Mouse (Mus musculus) lung, postnatal 14 days (tissue): ENCODE results near the gene Catsperd.
"Not testable (repeated sequence)": the region's sequence is repeated elsewhere in the genome, so short reads cannot be mapped to it uniquely, and the experiment has no call there.

Source experiments
- DNase-seq: peaks from one replicate; pipeline ENCODE4 v3.0.0; 2021

Catsperd gene

DNA sequence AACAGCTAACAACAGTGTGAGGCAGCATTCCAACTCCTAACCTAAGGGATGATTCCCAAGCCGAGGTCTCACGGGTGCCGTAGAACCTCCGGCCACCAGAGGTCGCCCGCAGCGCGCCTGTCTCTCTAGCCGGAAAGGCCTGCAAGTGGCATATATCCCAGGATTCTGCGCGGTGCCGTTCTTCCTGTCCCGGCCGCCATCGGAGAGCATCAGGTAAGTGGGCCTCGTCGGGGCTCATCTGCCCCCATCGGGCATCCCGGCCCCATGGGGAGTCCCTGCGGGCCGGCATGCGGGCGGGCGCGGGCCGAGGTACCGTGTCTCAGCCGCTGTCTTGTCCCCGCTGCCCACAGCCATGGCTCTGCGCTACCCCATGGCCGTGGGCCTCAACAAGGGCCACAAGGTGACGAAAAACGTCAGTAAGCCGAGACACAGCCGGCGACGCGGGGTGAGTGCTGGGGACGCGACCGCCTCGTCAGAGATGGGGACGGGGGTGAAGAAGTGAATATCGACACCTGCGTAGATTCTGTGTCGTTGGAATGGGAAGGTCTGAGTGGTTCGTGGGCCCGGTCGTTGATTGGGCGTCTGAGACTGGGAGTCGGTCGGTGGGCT, 14.6 kb upstream of the Catsperd start, which contains the start of gene Rpl36:
TSS of gene Rpl36 (plus strand) at position 181 of the 609 bp plus-strand sequence.
- peak; percentile 96 for DNase-seq

DNA sequence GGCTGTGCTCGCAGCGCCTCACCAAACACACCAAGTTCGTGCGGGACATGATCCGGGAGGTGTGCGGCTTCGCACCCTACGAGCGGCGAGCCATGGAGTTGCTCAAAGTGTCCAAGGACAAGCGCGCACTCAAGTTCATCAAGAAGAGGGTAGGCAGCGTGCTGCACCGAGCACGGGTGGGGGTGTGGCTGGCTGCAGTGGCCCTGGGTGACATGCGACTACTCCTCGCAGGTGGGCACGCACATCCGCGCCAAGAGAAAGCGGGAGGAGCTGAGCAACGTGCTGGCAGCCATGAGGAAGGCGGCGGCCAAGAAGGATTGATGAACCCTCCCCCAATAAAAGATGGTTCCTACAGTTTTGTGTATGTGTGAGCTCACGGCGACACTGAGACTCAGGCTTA, 14.1 kb upstream of the Catsperd start:
- DNase-seq = not testable (repeated sequence)

DNA sequence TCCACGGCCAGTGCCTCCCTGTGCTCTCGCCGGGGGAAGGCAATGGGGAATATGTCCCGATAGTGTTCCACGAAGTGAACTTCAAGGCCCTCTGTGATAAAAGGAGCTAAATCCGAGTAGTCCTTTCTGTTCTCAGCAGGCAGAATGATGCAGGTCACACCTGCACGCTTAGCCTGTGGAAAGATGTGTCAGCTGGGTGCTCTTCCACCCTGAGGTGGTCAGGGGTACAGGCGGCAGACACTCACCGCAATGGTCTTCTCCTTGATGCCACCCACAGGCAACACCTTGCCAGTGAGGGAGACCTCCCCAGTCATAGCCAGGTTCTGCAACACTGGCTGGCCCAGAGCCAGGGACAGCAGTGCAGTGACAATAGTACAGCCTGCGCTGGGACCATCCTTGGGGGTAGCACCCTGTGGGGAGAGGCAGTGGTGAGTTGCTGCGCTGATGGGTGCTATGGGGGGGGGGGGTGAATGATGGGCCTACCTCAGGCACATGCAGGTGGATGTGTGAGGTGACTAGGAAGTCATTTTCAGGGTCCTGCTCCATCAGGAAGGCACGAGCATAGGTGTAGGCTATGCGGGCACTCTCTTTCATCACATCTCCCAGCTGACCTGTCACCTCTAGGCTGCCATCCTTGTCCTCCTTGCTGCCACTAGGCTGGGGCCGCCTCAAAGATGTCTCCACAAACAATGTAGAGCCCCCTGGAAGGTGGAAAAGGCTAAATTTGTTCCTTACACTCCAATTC, 13.4 kb upstream of the Catsperd start:
- DNase-seq = no peak

DNA sequence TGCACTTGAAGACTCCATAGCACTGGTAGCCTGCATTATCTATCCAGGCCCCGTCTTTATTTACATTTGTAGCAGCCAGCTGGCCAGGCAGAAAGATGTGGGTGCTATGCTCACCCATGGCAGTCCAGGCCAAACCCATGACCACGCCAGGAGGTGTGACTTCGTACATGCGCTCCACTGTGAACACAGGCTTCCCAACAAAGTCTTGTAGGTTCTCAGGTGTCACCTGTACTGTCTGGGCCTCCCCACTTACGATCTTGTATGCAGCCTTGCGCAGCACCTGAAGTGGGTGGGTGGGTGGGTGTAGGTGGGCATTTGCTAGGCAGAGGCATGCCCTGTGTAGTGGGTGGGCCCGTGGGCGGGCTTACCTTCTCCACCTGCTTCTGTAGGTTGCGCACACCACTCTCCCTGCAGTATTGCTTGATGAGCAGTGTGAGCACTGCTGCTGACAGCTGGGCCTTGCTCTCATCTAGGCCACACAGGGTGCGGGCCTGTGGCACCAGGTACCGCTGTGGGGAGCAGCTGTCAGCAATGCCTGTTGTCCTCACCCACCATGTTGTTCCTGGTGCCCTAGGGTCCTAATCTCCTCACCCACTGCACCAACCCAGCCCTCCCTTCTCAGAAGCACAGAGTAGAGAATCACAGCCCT, 12.7 kb upstream of the Catsperd start:
- no peak for DNase-seq

DNA sequence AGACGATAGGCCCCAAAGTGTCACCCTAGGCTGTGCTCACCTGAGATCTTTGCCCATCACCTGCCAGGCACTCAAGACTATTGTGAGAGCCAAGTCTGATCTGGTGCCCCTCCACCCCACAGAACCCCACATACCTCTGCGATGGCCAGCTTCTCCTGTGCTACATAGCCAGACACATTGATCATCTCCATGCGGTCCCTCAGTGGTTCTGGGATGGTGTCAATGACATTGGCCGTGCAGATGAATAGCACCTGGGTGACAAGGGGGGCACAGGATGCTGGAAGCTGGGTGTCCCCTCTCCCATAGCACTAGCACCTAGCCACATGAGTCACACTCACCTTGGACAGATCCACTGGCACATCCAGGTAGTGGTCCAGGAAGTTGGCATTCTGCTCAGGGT, 12.2 kb upstream of the Catsperd start:
- DNase-seq = no peak

DNA sequence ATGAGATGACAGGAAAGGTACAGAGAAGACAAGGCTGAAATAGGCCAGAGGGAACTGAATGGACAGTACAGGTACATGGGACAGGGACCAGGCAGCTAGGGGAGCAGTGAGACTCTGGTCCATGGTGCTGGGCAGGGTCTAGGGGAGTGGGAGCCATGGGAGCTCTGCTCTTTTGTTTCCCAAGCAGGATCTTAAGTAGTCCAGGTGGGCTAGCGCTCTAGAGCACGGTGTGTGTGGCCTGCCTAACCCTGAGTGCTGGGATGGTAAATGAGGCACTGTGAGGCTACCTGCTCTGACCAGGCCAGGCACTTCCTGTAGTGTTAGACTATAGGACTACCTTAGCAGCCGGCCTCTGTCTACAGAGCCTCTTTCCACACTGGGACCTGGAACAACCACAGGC, 11.2 kb upstream of the Catsperd start:
- no peak for DNase-seq

DNA sequence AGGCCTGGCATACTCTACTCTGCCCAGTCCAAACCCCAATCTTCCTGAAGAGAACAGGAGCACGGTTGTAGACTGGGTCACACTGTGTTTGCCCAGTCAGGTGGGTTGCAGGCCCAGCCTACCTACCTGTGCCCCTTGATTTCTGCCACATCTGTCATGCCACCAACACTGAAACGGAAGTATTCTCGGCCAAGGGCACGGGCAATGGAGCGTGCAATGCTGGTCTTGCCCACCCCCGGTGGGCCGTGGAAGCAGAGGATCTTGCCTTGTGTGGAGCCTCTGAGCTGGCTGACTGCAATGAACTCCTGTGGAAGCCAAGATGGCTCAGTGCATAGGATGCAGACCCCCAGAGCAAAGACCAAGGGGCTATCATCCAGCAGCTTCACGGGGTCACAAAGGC, 10.3 kb upstream of the Catsperd start:
- no peak for DNase-seq

DNA sequence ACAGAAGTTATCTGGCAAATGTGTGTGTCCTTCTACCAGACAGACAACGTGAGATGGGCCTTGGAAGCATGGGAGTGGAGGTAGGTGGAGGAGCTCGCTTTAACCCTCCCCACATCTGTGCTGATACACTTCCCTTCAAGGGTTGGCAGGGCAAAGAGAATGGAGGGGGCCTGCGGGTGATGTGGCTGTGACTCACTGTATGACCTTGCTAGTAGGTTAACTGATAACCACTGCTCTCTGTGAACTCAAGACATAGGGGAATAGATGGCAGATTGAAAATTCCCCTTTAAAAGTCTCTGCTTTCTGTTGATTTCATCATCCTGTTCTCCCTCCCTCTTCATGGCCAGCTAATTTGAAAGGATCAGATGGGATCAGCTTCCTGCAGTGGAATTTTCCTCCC, 2.4 kb upstream of the Catsperd start:
- DNase-seq = no peak

DNA sequence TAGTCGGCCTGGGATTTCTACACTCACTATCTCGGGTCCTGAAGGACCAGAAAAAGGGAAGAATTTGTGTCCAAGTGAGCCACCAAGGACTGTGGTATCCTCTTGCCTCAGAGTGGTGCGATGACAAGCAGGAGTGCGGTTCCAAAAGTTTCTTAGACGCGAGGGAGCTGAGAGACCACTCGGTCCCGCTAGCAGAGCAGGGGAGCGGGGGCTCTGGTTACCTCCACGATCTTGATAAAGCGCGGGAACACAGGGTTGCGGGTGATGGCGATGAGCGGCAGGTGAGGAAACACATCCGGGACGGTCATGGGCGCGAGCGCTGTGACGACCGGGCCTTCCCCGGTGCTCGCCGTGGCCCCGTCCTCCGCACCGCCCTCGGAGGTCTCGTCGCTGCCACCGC, 1.7 kb upstream of the Catsperd start:
- no peak for DNase-seq

DNA sequence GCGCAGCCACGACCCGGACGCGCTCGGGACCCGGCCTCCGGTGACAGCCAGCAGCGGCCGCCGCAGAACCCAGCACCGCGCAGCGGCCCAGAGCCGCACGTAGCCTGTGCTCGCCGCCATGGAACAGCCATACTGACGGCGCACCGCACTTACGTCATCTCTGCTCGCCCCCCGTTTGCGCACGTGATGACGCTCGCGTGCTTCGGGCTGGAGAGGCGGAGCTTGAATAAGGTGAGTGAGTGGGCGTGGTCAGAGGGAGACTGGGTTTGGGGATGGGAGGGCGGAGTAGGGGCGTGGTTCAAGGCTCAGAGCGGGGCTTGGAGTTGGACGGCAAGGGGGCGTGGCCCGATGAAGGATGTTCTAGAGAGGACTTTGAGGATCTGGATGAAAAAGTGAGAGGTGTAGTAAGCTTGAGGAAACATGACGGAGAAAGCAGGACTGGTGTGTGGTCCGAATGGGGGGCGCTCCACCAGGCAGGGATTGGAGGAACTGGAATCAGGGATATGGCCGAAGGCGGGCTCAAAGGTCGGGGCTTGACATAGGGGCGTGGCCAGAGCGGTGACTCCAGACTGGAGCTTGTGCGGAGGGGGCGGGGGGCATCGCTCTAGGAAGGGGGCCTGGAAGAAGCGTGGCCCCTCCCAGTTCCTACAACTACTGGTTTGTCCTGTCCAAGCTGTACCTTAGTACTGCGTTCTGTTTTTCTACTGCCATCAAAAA, 1.0 kb upstream of the Catsperd start, which contains the start of gene Lonp1:
TSS of gene Lonp1 (minus strand) at position 134 of the 717 bp plus-strand sequence.
- peak; percentile 97 for DNase-seq

DNA sequence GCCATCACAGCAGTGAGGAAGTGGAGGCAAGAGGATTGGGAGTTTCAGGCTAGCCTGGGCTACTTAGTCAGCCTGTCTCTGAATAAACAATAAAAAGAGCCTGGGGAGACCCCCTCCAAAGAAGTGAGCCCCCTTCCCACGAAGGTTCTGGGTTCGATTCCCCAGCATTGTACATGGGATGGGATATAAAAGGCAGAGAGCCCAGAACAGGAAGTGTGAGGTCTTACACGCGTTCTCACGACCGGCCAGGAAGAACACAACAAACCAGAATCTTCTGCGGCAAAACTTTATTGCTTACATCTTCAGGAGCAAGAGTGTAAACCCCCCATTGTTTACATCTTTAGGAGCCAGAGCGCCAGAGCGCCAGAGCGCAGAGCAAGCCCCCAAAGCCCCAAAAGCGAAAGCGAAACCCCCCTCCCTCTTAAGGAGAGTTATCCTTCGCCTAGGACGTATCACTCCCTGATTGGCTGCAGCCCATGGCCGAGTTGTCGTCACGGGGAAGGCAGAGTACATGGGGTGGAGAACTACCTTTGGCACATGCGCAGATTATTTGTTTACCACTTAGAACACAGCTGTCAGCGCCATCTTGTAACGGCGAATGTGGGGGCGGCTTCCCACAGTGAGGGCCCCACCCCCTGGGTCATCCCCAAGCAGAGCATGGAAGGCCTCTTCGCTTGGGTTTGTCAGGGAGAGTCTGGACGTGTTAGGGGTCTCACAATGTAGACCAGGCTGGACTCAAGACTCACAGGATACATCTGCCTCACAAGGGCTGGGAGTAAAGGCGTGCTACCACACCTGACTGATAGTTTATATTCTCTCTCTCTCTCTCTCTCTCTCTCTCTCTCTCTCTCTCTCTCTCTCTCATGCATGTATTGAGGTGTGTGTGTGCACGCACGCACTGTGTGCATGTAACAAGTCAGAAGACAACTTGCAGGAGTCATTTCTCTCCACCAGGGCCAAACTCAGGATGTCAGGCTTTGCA, 2.1 kb downstream of the Catsperd start:
- not testable (repeated sequence) for DNase-seq

DNA sequence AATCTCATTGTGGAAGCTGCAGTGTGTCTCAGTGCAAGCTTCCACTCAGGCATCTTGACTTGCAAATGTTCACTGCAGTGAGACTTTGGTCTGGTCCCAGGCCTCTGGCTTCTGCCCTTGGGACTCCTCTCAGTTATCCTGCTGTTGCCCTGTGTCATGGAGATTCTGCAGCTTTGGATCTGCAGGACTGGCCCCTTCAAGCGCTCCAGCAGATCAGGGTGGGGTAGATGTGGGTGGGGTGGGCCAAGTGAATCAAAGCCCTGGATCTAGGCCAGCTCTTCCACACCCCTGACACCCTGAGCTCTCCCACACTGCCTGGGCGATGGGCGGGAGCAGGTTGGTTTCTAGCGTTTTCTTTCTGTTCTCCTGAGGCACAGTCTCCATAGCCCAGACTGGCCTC, 3.9 kb downstream of the Catsperd start:
- DNase-seq = no peak

DNA sequence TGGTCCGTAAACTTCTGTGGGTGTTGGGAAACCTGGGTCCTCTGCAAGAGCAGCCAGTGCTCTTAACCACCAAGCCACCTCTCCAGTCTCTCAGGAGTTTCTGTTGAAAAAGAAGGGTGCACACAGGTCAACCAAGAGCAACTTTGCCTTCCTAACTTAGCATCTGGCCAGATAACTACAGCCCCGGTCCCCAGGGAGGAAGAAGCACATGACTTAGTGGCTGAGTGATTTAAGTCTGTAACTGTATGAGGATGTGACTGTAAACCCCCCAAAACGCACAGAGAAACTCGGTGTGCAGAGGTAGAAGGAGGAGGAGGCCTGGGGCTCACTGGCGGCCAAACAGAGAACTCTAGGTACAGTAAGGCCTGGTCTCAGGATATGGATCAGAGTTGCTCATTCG, 6.1 kb downstream of the Catsperd start:
- no peak for DNase-seq

DNA sequence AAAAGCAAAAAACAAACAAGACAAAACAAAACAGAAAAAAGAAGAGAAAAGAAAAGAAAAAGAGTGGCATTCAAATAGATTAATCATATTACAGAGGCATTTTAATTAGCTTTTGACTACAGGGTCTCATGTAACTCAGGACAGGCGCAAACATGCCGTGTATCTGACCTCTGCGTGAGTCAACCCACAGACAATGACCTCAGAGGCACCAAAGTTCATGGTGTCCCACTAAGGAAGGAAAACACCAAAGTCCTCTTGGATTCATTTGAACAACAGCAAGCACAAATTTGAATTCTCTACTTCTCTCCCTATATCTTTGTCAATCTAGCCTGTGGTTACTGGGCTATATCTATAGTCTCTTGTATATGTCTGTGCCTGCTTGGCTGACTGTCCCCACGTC, 15.3 kb downstream of the Catsperd start:
- no peak for DNase-seq

DNA sequence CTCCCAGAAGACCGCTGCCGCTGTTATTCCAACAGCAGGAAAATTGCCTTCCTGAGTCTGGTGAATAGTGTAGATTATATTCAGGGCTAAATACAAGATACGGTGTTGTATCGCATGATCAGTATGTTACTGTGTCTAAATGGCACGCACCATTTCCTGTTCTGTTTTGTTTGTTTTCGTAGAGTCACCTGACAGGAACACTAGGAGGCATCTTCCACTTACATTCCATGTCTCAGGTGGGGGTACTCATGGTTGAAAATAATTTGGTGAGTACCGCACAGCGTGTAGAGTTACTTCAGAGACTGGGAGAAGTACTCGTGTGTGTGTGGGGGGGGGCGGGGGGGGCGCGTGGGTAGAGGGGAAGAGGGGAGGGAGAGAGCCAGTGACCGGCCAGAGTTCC, 19.6 kb downstream of the Catsperd start:
- DNase-seq = no peak

DNA sequence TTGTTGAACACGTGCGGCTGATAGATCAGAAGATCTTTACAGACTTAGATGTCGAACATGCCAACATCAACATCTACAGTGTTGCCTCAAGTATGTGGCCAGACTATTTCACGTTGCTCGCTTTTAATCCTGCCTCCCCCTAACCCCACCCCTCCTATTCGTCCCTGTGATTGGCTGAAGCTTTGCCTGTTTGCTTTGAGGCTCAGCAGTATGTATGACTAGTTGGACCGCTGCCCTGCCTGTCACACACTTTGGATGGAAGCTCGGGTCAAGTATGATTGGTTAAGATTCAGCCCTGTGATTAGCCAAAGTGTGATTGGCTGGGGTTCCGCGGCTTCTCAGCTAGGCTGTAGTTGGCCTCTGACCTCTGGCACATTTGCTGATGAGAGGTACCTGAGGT, 23.9 kb downstream of the Catsperd start:
- peak; percentile 4 for DNase-seq

DNA sequence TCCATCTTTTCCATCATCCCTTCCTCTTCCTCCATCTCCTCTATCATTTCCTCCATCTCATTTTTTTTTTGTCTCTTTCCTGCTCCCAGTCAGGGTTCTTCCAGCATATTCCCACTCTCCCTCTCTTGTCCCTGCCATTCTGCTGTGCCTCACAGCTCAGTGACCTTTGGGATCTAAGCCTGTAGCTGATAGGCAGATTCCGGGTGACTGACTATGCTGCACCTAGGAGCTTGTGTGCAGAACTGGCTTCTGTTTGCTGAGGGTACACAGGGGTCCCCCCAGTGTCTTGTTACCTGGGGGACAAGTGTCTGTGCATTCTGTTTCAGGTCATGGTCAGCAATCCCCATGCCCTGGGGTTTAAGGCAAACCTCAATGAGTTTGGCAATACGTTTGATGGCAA, 26.8 kb downstream of the Catsperd start:
- no peak for DNase-seq

DNA sequence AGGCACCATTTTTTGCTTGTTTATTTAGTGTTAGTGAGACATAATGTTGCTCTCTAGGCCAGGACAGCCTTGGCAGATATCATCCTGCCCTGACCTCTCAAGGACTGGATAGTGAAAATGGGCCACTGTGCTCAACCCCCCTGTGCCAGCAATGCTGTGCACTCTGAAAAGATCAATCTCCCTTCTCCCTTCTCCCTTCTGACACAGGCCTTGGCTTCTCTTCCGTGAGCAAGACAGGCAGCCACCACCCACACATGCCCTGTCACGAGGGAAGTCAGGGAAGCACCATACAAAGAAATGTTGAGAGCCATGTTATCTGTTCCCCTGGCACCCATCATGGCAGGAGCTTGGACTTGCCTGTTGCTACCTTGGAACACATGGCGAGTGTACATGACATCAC, 27.4 kb downstream of the Catsperd start:
- DNase-seq = no peak

DNA sequence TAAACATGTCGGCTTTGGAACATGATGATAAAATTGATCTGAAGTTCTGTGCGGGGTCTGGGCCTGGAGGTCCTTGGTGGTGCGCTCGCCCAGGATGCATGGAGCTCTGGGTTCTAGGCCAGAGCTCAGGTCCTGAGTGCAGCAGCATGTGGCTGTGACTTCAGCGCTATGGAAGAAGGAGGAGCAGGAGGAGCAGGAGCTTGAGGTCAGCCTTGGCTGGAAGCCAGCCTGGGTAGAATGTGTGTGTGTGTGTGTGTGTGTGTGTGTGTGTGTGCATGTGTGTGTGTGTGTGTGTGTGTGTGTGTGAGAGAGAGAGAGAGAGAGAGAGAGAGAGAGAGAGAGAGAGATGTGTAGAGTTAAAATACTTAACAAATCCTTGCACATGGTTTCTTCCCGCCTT, 28.2 kb downstream of the Catsperd start:
- DNase-seq = no peak

DNA sequence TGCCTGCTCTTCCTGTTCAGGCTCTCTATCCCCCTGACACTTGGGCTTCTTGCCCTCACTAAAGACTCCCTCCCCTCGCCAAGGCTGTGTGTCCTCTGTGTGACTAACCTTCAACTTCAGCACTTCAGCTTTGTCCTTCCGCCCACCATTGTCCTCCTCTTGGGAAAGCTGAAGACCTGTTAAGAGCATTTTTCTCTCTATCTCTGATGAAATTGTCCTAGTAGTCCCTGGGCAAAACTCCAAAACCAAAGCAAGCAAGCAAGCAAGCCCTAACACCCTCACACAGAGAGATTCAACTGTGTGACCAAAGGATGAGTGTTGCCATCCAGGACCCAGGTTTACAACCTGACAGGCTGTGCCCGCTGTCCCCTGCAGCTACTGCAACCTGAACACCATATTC, 35.7 kb downstream of the Catsperd start:
- DNase-seq = no peak

DNA sequence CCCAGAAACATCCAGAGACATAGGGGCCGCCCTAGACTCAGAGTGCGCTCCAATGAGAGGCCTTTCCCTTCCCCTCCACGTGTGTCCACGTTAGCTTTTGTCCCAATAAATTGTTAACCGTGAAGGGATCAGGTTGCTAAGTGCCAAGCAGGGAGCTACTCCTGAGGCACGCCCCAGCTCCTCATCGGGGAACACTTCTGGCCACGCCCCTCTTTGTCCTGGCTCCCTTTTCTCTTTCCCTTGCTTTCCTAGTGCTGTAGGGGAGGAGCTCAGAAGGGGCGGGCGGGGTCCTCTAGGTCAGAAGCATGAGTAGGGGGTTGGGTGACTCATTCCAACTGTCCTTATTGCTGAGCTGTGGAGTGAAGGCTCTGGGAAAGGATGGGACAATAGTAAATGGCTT, 36.4 kb downstream of the Catsperd start:
- no peak for DNase-seq

DNA sequence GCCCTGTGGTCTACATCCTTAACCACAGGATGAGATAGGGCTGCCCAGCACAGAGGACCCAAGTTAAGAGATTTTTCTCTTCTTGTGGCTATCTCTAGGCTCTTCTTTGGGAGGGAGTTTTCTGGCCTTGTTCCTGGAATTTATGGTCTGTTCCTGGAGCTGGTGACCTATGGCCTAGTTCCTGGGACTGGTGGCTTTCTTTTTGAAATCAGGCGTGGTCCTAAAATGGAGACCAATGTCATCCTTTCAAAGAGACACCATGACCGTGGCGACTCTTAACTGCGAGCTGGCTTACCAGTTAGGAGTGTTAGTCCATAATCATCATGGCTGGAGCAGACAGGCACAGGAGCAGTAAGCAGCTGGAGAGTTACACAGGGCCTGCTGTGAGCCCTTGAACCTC, 38.4 kb downstream of the Catsperd start:
- DNase-seq = no peak
